Mouse (Mus musculus): Measurements from ENCODE around the gene Hspb2.

DNA sequence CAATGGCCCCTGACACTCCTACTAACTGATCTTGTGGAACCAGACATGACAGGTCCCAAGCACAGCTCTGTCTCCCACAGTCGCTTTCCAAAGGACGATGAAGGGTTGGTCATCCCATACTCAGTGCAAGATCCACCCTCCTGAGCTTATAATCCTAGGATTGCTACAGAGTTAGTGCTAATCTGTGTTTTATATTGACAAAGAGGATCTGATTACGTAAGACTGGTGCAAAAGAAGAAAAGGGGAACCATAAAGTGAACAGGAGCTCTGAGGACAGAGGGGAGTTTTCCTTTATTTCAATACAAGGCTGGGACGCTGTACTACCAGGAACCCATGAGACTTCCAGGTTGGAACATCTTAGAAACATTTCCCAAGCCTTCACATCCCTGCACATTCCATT is 40.8 kb downstream of the Hspb2 start:
- no peak for TF ChIP-seq POLR2A (IDR thresholded peaks at IDR 0.05; ENCODE audit: low read depth, low read length)
- TF ChIP-seq CTCF (IDR thresholded peaks at IDR 0.05; ENCODE audit: extremely low read depth, insufficient read length, insufficient replicate concordance, low read depth, low read length): no peak
